Mouse (Mus musculus): Measurements from ENCODE around the gene Srgap1. TPM values are rescaled to one million over a fixed set of nuclear protein-coding genes. Genes with fewer than 3 reads are reported as not detected.
A peak's percentile ranks its signal among the peaks of the same experiment; 100 is the strongest.

Gene Srgap1
- polyA plus RNA-seq, 1 experiment: not detected

DNA sequence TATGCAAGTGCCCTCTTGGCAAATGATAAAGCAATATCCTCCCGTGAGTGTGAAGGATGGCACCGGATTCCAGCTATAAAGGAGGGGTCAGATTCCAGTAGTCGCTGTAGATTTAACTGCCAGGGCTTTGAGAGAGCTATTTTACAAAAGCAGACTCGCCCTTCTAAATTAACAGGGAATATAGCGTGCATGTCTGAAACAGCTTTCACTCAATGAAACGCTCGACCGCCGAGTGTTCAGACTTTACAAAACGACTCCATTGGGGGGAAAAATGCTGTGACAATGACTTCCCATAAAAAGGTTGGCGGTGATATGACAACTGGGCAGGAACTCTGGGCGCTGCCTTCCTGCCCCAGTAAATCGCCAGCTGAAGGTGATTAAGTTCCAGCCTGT lies 608 bp downstream of the Srgap1 start:
- TF ChIP-seq GATA1 (IDR thresholded peaks at IDR 0.05; ENCODE audit: borderline replicate concordance, low read length) (no peak), FLI1 (IDR thresholded peaks at IDR 0.05; ENCODE audit: low read length) (no peak)
- Histone ChIP-seq H3K27me3 (replicated peaks) (peaks cover 61% of the 10 kb centered on the region), H3K36me3 (replicated peaks; ENCODE audit: low read length) (no peaks in the 10 kb centered on the region), H3K9me3 (peaks cover 6% of the 10 kb centered on the region; the same call in 1 of the 2 replicates), H3K4me1 (peaks cover 17% of the 10 kb centered on the region), H3K4me3 (replicated peaks) (peak overlapping the region; percentile 90)

DNA sequence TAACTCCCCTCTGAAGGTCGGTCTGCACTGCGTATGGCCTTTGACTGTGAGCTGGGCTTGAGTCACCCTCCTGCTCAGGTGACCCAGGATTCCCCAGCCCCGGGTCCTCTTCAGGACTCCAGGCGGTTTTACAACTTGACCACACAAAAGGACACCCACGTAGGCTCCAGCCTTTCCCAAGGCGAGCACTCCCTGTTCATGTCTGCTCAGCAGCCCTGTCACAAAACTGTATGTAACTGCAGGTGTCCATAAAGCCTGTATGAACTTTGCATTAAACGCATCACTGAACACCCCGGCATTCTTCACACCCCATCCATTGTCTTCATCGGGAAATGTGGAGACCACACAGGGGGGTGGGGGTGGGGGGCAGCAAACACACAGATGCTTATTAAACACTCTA lies 1.2 kb downstream of the Srgap1 start:
- H3K36me3 ChIP-seq (replicated peaks; ENCODE audit: low read length): no peaks in the 10 kb centered on the region
- TF ChIP-seq GATA1 (IDR thresholded peaks at IDR 0.05; ENCODE audit: borderline replicate concordance, low read length) (no peak), FLI1 (IDR thresholded peaks at IDR 0.05; ENCODE audit: low read length) (no peak)
- peaks cover 6% of the 10 kb centered on the region; the same call in 1 of the 2 replicates for H3K9me3 ChIP-seq
- H3K4me1 ChIP-seq: peaks cover 17% of the 10 kb centered on the region
- no peak overlapping the region for H3K4me3 ChIP-seq (replicated peaks)
- H3K27me3 ChIP-seq (replicated peaks): peaks cover 61% of the 10 kb centered on the region

DNA sequence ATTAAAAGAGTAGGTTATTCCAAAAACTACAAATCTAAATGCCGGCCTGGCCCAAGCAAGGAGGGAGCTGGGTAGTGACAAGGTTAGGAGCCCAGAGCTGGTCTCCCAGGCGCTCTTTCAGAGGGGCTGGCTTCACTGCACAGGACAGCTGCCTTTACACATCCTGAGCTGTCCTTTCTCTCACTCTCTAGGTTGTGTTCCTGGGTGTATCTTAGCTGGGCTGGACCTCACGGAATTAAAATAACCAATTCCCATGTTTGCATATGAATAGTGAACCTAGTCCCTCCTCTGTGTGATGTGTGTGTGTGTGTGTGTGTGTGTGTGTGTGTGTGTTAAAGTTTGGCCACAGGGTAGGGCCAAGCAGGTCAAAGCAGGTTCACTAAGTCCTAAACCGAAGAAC lies 2.2 kb downstream of the Srgap1 start:
- H3K27me3 ChIP-seq (replicated peaks): peaks cover 58% of the 10 kb centered on the region
- no peak overlapping the region for H3K4me3 ChIP-seq (replicated peaks)
- peaks cover 10% of the 10 kb centered on the region; the same call in 1 of the 2 replicates for H3K9me3 ChIP-seq
- H3K36me3 ChIP-seq (replicated peaks; ENCODE audit: low read length): no peaks in the 10 kb centered on the region
- H3K4me1 ChIP-seq: peaks cover 17% of the 10 kb centered on the region
- TF ChIP-seq FLI1 (IDR thresholded peaks at IDR 0.05; ENCODE audit: low read length): no peak
- no peak for TF ChIP-seq GATA1 (IDR thresholded peaks at IDR 0.05; ENCODE audit: borderline replicate concordance, low read length)

DNA sequence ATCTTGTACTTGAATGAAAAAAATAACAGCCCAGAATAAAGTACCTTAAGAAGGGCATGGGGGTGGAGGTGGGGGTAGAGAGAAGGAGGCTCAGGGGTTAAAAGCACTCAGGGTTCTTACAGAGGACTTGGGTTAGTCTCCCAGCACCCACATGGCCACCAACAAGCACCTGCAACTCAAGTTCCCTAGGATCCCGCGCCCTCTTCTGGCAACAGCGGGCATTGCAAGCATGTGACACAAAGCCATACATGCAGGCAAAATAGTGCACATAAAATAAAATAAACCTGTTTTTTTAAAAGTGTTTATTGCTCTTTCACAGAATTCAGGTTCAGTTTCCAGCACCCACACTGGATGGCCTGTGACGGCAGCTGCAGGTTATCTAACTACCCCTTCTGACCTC lies 6.7 kb downstream of the Srgap1 start:
- H3K9me3 ChIP-seq: peaks cover 24% of the 10 kb centered on the region
- TF ChIP-seq GATA1 (IDR thresholded peaks at IDR 0.05; ENCODE audit: borderline replicate concordance, low read length): no peak
- no peak for TF ChIP-seq FLI1 (IDR thresholded peaks at IDR 0.05; ENCODE audit: low read length)
- peaks cover 14% of the 10 kb centered on the region for H3K27me3 ChIP-seq (replicated peaks)
- no peaks in the 10 kb centered on the region for H3K36me3 ChIP-seq (replicated peaks; ENCODE audit: low read length)
- no peak overlapping the region for H3K4me3 ChIP-seq (replicated peaks)
- no peaks in the 10 kb centered on the region for H3K4me1 ChIP-seq

DNA sequence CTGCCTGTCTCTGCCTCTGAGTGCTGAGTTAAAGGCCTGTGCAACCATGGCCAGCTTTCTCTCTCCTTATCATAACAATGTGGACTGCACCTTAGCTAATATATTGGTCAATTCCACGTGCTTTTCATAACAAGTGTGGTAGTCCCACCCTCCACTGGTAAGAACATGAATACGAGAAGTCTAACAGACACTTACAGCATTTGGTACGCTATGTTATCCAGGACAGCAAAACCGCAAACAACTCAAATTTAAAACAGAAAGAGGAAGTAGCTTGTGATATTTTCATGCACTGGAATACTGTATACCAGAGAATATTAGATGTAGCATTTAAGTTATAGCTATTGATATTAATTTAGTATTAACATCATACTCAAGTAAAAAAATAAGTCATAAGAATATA lies 7.5 kb downstream of the Srgap1 start:
- Histone ChIP-seq H3K4me1 (no peaks in the 10 kb centered on the region), H3K27me3 (replicated peaks) (peaks cover 8% of the 10 kb centered on the region), H3K36me3 (replicated peaks; ENCODE audit: low read length) (no peaks in the 10 kb centered on the region), H3K4me3 (replicated peaks) (no peak overlapping the region), H3K9me3 (peaks cover 26% of the 10 kb centered on the region)
- no peak for TF ChIP-seq FLI1 (IDR thresholded peaks at IDR 0.05; ENCODE audit: low read length)
- no peak for TF ChIP-seq GATA1 (IDR thresholded peaks at IDR 0.05; ENCODE audit: borderline replicate concordance, low read length)

DNA sequence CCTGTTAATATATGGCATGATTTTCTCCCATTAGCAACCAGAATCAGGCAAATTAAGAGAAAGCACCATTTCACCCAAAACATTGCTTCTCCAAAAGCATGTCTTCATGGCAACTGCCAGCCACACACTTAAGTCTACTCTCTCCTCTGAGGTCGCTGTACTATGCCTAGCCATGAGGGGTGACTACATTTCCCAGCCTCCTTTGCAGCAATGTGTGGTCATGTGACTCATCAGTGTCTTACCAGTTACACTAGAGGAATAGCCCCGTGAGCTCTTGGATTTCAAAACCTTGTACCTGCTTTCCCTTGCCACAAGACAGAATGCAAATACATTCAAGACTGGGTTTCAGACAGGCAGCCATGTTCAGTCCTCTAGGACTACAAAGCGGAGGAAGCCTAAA lies 8.6 kb downstream of the Srgap1 start:
- no peak for TF ChIP-seq GATA1 (IDR thresholded peaks at IDR 0.05; ENCODE audit: borderline replicate concordance, low read length)
- no peak for TF ChIP-seq FLI1 (IDR thresholded peaks at IDR 0.05; ENCODE audit: low read length)
- peaks cover 27% of the 10 kb centered on the region for H3K9me3 ChIP-seq
- no peaks in the 10 kb centered on the region for H3K4me1 ChIP-seq
- H3K36me3 ChIP-seq (replicated peaks; ENCODE audit: low read length): no peaks in the 10 kb centered on the region
- peaks cover 8% of the 10 kb centered on the region for H3K27me3 ChIP-seq (replicated peaks)
- H3K4me3 ChIP-seq (replicated peaks): no peak overlapping the region

DNA sequence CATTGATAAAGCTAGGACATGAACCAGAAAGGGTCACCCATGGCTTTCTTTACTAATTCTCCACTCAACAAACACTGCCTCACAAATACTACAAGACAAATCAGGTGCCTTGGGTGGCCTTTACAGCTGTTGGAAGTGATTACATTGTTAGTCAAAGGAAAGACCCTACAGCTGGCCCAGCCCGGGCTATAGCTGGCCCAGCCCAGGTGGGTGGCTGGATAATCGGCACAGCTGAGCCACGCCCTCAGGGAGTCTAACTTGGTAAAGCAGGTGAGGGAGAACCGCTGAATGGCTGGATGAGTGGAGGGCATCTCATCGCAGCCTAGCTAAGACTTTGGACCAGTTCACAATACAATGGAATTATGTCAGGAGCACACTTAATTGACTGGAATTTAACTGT lies 13.8 kb downstream of the Srgap1 start:
- H3K36me3 ChIP-seq (replicated peaks; ENCODE audit: low read length): no peaks in the 10 kb centered on the region
- H3K9me3 ChIP-seq: peaks cover 16% of the 10 kb centered on the region

DNA sequence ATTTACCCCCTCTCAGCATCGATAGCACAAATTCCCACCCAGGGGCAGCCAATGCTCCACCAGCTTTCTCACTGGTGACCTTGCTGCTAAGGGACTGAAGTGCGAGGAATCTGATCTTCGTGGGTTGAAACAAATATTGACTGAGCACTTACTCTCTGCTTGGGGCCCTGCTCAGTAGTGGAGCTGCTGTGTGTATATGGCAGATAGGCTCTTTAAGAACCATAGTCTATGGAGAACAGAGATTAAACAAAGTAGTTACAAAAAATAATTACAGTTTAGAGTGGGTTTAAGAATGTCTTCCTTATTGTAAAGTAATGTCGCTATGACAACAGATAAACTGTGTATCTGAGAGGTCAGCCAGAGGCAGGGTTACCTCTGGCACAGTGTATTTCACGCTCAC lies 16.7 kb downstream of the Srgap1 start:
- H3K27me3 ChIP-seq (replicated peaks): no peaks in the 10 kb centered on the region
- no peaks in the 10 kb centered on the region for H3K36me3 ChIP-seq (replicated peaks; ENCODE audit: low read length)
- no peaks in the 10 kb centered on the region for H3K4me1 ChIP-seq
- H3K9me3 ChIP-seq: peaks cover 5% of the 10 kb centered on the region; the same call in 1 of the 2 replicates
- no peak overlapping the region for H3K4me3 ChIP-seq (replicated peaks)
- TF ChIP-seq GATA1 (IDR thresholded peaks at IDR 0.05; ENCODE audit: borderline replicate concordance, low read length) (no peak), FLI1 (IDR thresholded peaks at IDR 0.05; ENCODE audit: low read length) (no peak)

More for the DNA sequence above, 13.8 kb downstream of the Srgap1 start:
- no peaks in the 10 kb centered on the region for H3K4me1 ChIP-seq
- H3K27me3 ChIP-seq (replicated peaks): no peaks in the 10 kb centered on the region
- no peak for TF ChIP-seq GATA1 (IDR thresholded peaks at IDR 0.05; ENCODE audit: borderline replicate concordance, low read length)
- no peak for TF ChIP-seq FLI1 (IDR thresholded peaks at IDR 0.05; ENCODE audit: low read length)
- no peak overlapping the region for H3K4me3 ChIP-seq (replicated peaks)

DNA sequence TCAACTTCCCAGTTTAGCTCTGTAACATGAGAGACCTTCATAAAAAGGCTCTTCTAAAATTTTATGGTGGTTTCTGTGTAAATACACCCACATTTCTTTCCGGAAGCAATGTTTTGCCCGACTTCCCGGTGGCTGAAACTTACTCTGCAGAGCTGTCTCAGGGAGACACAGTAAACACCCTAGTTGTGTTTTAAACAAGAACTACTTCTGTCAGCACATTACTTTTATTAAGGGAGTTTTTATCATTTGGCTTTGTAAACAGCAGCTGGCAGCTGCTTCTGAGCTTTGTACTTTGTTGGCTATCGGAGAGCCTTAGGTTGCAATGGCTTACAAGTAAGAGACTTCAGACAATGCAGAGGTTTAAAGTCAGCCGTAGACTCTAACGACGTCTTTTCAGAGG lies 17.4 kb downstream of the Srgap1 start:
- TF ChIP-seq GATA1 (IDR thresholded peaks at IDR 0.05; ENCODE audit: borderline replicate concordance, low read length) (no peak), FLI1 (IDR thresholded peaks at IDR 0.05; ENCODE audit: low read length) (no peak)
- Histone ChIP-seq H3K27me3 (replicated peaks) (no peaks in the 10 kb centered on the region), H3K9me3 (peaks cover 9% of the 10 kb centered on the region)

DNA sequence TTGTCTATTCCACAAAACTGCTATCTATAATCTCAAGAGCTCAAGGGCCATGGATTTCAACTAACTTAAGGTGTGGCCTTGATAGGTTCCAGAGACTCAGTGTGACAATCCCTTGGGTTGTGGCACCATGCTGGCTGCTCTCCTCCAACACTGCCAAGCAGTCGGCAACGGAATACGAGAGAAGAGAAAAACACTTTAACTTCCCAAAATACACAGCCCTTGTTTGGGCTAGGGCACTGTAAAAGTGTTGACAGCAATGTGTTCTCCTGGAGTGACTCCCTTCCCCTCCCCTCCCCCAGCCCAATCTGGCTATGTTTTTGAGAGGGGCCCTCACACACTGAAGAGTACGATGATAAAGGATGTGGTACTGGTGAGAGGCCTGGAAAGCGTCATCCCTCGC lies 21.9 kb downstream of the Srgap1 start:
- TF ChIP-seq GATA1 (IDR thresholded peaks at IDR 0.05; ENCODE audit: borderline replicate concordance, low read length): no peak
- Histone ChIP-seq H3K9me3 (peaks cover 35% of the 10 kb centered on the region), H3K4me3 (replicated peaks) (no peak overlapping the region), H3K27me3 (replicated peaks) (no peaks in the 10 kb centered on the region), H3K4me1 (no peaks in the 10 kb centered on the region), H3K36me3 (replicated peaks; ENCODE audit: low read length) (no peaks in the 10 kb centered on the region)

More for the DNA sequence above, 17.4 kb downstream of the Srgap1 start:
- Histone ChIP-seq H3K4me1 (no peaks in the 10 kb centered on the region), H3K36me3 (replicated peaks; ENCODE audit: low read length) (no peaks in the 10 kb centered on the region), H3K4me3 (replicated peaks) (no peak overlapping the region)

DNA sequence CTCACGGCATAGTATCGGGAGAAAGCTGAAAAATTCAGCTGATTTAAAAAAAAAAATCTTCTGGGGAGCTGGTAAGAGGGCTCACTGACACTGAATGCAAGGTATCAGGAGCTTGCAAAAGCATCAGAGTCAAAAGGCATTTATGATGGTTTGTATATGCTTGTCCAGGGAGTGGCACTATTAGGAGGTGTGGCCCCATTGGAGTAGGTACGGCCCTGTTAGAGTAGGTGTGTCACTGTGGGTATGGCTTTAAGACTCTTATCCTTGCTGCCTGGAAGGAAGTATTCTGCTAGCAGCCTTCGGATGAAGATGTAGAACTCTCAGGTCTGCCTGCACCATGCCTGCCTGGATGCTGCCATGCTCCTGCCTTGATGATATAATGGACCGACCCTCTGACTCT lies 26.2 kb downstream of the Srgap1 start:
- Histone ChIP-seq H3K9me3 (peaks cover 38% of the 10 kb centered on the region), H3K4me3 (replicated peaks) (no peak overlapping the region), H3K27me3 (replicated peaks) (peaks cover 6% of the 10 kb centered on the region), H3K4me1 (no peaks in the 10 kb centered on the region), H3K36me3 (replicated peaks; ENCODE audit: low read length) (no peaks in the 10 kb centered on the region)
- TF ChIP-seq GATA1 (IDR thresholded peaks at IDR 0.05; ENCODE audit: borderline replicate concordance, low read length): no peak
- TF ChIP-seq FLI1 (IDR thresholded peaks at IDR 0.05; ENCODE audit: low read length): no peak
